Mouse (Mus musculus) spleen, adult 10 weeks (tissue): ENCODE measurements around the gene Prtn3. TPM values are rescaled to one million over a fixed set of nuclear protein-coding genes. Genes with fewer than 3 reads are reported as not detected.

ENCODE experiments used
- polyA plus RNA-seq: library from polyadenylated mRNA; stranded (reverse); fragments of 350-450 nt; fragmentation: Illumina TruSeq; extraction: RNeasy Lipid Tissue Mini Kit (QIAGEN cat#74804); gene quantifications from one replicate; pipeline ENCODE4 v1.2.3, GENCODE M21; 2015; ENCODE audit warnings: low replicate concordance; ENCODE audit not compliant: insufficient read depth

Gene Prtn3
- not detected for polyA plus RNA-seq

GRCm38 (mm10) chr10:79874290-79874862 is at the start of gene Prtn3, which contains the start of gene Plppr3:
Gene Prtn3, plus strand, starts transcription at chr10:79874476.
Gene Plppr3, minus strand, starts transcription at chr10:79874634.

GRCm38 (mm10) chr10:79853860-79854795 is 20.1 kb upstream of the Prtn3 start, which contains the start of gene Ptbp1:
Gene Ptbp1, plus strand, starts transcription at chr10:79854427.

GRCm38 (mm10) chr10:79886054-79886453 is 11.8 kb downstream of the Prtn3 start, which contains the start of gene Elane:
Gene Elane, plus strand, starts transcription at chr10:79886247.

GRCm38 (mm10) chr10:79890670-79891069 is 16.4 kb downstream of the Prtn3 start, which contains the start of gene Cfd:
Gene Cfd, plus strand, starts transcription at chr10:79890853.

GRCm38 (mm10) chr10:79908167-79909091 is 34.2 kb downstream of the Prtn3 start, which contains the start of gene Med16:
Gene Med16, minus strand, starts transcription at chr10:79908923.

GRCm38 (mm10) chr10:79910556-79910955 is 36.3 kb downstream of the Prtn3 start, which contains the start of gene Gm26602:
Gene Gm26602, plus strand, starts transcription at chr10:79910856.

GRCm38 (mm10) chr10:79916808-79917531 is 42.7 kb downstream of the Prtn3 start, which contains the start of gene Kiss1r:
Gene Kiss1r, plus strand, starts transcription at chr10:79916971.

DNA sequence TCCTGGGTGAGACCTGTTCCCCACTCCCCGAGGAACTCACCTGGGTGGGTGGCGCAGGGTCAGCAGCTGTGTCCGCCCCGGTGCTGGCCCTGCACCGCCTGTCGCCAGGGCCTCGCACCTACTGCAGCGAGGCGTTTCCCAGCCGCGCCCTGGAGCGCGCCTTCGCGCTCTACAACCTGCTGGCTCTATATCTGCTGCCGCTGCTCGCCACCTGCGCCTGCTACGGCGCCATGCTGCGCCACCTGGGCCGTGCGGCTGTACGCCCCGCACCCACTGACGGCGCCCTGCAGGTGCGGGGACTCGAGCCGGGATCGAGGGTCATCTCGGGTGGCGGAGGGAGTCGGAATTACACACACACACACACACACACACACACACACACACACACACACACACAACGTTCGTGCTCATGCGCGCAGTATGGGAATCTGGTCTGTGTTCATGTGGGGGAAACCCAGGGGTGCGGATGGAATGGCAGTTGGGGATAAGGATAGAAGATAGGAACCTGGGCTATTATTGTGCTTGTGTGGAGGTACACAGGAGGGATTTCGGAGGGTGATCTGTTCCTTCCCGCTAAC is 46.8 kb downstream of the Prtn3 start, which contains the start of gene R3hdm4:
TSS of gene R3hdm4 (minus strand) at position 251 of the 578 bp plus-strand sequence.

DNA sequence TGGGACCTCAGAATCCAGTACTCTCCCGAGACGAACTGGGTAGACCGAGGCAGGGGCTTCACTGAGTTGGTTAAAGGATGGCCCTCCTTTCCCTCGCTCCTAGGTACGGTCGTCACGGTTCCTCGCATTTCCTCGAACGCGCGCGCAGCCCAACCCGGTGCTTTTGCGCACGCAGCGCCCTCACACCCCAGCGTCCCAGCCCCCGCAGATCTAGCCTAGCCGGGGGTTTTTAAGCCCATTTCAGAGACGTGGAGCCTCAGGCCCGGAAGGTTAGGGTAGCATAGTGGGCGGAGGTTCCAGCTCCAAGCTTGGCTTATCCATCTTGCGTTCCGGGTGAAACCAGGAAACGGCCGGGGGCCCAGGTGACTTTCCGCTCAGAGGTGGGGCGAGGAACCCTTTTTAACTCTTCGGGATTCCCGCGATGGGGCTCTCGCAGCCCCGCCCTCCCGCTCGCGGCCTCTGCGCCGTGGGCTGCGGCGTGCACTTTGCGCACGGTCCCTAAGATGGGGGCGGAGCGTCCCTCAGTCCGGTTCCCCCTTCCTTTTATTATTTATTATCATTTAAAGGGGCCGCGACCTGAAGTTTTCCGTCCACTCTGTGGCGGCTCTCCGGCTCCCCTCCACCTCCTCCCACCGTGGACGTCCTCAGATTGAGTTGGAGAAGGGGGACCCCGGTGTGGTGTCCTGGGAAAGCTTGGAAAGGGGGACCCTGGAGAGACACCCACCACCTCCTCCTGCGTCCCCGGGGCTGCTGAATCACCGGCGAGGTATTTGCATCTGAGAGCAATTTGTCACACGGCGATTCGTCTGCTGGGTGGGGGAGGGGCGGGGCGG is 52.4 kb downstream of the Prtn3 start, which contains the start of gene Arid3a:
TSS of gene Arid3a (plus strand) at position 553 of the 833 bp plus-strand sequence.

Other genes starting within 250 kb of the Prtn3 start
- 0.62 TPM for gene Shc2, start 236.6 kb upstream of the Prtn3 start, polyA plus RNA-seq
- gene Odf3l2, start 228.7 kb upstream of the Prtn3 start, polyA plus RNA-seq: not detected
- gene Madcam1, start 209.9 kb upstream of the Prtn3 start, polyA plus RNA-seq: 8.2 TPM
- gene Tpgs1, start 205.1 kb upstream of the Prtn3 start, polyA plus RNA-seq: 6.4 TPM
- gene Cdc34, start 192.3 kb upstream of the Prtn3 start, polyA plus RNA-seq: 43.0 TPM
- gene Gzmm, start 185.5 kb upstream of the Prtn3 start, polyA plus RNA-seq: 1.5 TPM
- 159 TPM for gene Bsg, start 170.0 kb upstream of the Prtn3 start, polyA plus RNA-seq
- not detected for gene Hcn2, start 157.8 kb upstream of the Prtn3 start, polyA plus RNA-seq
- gene Polrmt, start 127.9 kb upstream of the Prtn3 start, polyA plus RNA-seq: 16.0 TPM
- gene Fgf22, start 119.4 kb upstream of the Prtn3 start, polyA plus RNA-seq: not detected
- gene Rnf126, start 107.5 kb upstream of the Prtn3 start, polyA plus RNA-seq: 5.5 TPM
- gene Fstl3, start 97.2 kb upstream of the Prtn3 start, polyA plus RNA-seq: 1.2 TPM
- gene Prss57, start 83.5 kb upstream of the Prtn3 start, polyA plus RNA-seq: 0.25 TPM
- gene Palm, start 80.9 kb upstream of the Prtn3 start, polyA plus RNA-seq: 3.1 TPM
- not detected for gene Misp, start 53.5 kb upstream of the Prtn3 start, polyA plus RNA-seq
- 156 TPM for gene Ptbp1, start 20.0 kb upstream of the Prtn3 start, polyA plus RNA-seq
- gene Plppr3, start 158 bp downstream of the Prtn3 start, polyA plus RNA-seq: 0.47 TPM
- gene Elane, start 11.8 kb downstream of the Prtn3 start, polyA plus RNA-seq: 0.35 TPM
- gene Cfd, start 16.4 kb downstream of the Prtn3 start, polyA plus RNA-seq: 1.0 TPM
- 3.4 TPM for gene Med16, start 34.4 kb downstream of the Prtn3 start, polyA plus RNA-seq
- gene Gm26602, start 36.4 kb downstream of the Prtn3 start, polyA plus RNA-seq: not detected
- 0.33 TPM for gene Kiss1r, start 42.5 kb downstream of the Prtn3 start, polyA plus RNA-seq
- gene R3hdm4, start 46.7 kb downstream of the Prtn3 start, polyA plus RNA-seq: 52.3 TPM
- 8.9 TPM for gene Arid3a, start 52.6 kb downstream of the Prtn3 start, polyA plus RNA-seq
- gene Wdr18, start 85.7 kb downstream of the Prtn3 start, polyA plus RNA-seq: 10.6 TPM
- gene Grin3b, start 96.2 kb downstream of the Prtn3 start, polyA plus RNA-seq: not detected
- gene Tmem259, start 109.9 kb downstream of the Prtn3 start, polyA plus RNA-seq: 23.2 TPM
- 160 TPM for gene Cnn2, start 114.1 kb downstream of the Prtn3 start, polyA plus RNA-seq
- gene Abca7, start 122.0 kb downstream of the Prtn3 start, polyA plus RNA-seq: 10.9 TPM
- 93.1 TPM for gene Arhgap45, start 142.2 kb downstream of the Prtn3 start, polyA plus RNA-seq
- 19.3 TPM for gene Polr2e, start 165.3 kb downstream of the Prtn3 start, polyA plus RNA-seq
- 128 TPM for gene Gpx4, start 172.7 kb downstream of the Prtn3 start, polyA plus RNA-seq
- gene Sbno2, start 231.1 kb downstream of the Prtn3 start, polyA plus RNA-seq: 22.6 TPM
- 58.7 TPM for gene Stk11, start 241.3 kb downstream of the Prtn3 start, polyA plus RNA-seq